Comparison of ENCODE assay signal across 16 mouse cellular contexts in the genomic region with DNA sequence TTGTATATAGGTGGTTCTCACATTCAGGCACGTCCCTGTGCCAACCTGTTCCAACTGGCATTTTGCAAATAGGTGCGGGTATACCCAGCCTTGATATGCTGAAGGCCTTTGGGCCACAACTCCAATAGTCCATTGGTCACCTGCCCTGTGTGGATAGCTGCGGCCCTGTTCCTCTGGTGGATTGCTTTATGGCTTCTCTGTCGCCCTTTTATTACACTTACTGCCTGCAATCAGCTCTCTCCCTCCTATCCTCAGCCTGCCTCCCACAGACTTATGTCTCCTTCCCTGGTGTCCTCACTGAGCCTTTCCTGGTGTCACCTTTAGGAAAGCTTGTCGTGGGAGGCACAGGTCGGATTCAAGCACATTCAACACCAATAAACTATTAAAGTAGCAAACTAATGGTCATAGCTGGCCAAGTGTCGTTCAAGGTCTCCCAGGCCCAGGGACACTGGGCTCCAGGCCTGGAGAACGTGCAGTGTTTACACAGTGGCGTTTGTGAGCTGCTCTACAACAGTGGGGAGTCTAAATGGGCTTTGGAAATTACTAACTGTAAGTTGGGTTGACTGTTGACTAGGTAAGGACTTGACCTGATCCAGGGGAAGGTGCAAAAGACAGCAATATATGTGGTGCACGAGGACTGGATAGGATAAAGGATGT.
"Had no signal": no experiment of that assay in that cellular context is flagged by ENCODE, and none has a peak within 500 bp of the region (broad histone marks: within the 10 kb centered on the region; RNA-seq: fewer than 3 reads in every experiment).

No protein-coding gene starts in this region.

- H3K36me3 ChIP-seq: liver, embryonic 13.5 days; midbrain, embryonic 10.5 days; midbrain, embryonic 13.5 days; neural tube, embryonic 13.5 days had no signal

- H3K27me3 ChIP-seq: liver, embryonic 13.5 days; megakaryocyte, embryonic 14.5 days; neural tube, embryonic 13.5 days had no signal

- H3K4me2 ChIP-seq: liver, embryonic 13.5 days; lung, embryonic 14.5 days; midbrain, embryonic 13.5 days; neural tube, embryonic 13.5 days had no signal

- H3K4me1 ChIP-seq: liver, embryonic 13.5 days had no signal

- H3K9ac ChIP-seq: liver, embryonic 13.5 days; lung, embryonic 14.5 days; midbrain, embryonic 13.5 days; neural tube, embryonic 13.5 days had no signal

- H3K4me3 ChIP-seq: liver, embryonic 13.5 days; megakaryocyte, embryonic 14.5 days; midbrain, embryonic 10.5 days; midbrain, embryonic 13.5 days; myocyte; neural tube, embryonic 13.5 days had no signal

- ATAC-seq: lung, postnatal 0 days; midbrain, embryonic 16.5 days had no signal

- H3K9me3 ChIP-seq: liver, embryonic 13.5 days; midbrain, embryonic 10.5 days; midbrain, embryonic 13.5 days; neural tube, embryonic 13.5 days had no signal

- H3K27ac ChIP-seq: kidney, postnatal 0 days; liver, embryonic 13.5 days; midbrain, embryonic 10.5 days; midbrain, embryonic 13.5 days; neural tube, embryonic 13.5 days had no signal

- DNase-seq: kidney, adult 8-10 months; kidney, postnatal 25 days; liver, embryonic 13.5 days; lung, embryonic 14.5 days; retina, postnatal 1 day; right cerebral cortex, postnatal 25 days; thymus, adult 18-20 months; thymus, postnatal 36 days had no signal
